Mouse (Mus musculus): ENCODE data around the gene Ccdc105. TPM values are rescaled to one million over a fixed set of nuclear protein-coding genes. Genes with fewer than 3 reads are reported as not detected.

The Ccdc105 gene
- polyA plus RNA-seq (2014; fragmentation: Illumina TruSeq; extraction: RNeasy Lipid Tissue Mini Kit (QIAGEN cat#74804); ENCODE audit: low read depth, low replicate concordance), result not detected

DNA sequence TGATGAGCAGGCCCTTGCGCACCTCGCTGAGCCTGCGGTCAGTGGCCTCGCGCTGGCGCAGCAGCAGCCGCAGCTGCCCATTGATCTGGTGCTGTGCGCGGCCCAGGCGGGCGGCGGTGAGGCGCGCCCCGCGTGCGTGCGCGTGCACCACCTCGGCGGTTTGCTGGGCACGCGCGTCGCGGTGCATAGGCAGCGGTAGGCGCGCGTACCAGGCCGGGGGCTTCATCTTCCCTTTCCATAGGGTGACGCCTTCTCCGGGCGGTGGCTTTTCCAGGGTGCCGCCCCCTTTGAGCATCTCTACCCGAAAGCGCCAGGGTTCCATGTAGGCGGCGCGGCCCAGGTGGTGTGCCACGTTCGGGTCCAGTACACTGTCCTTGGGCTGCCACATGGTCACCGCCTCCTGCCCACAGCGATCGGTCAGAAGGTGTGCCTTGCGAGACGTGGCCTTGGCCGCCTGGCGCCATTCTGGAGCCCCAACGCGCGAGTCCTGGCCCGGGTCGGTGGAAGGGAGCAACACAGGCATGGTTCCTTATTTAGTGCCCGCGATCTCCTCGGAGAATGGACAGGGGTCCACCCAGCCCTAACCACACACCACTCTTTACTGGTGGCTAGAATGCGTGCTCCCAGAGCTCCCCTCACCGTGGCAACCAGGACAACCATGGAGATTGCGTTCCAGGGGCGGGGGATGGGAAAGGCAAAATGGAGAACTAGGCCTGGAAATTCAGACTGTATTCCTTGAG, at the start of gene Ccdc105:
Gene Ccdc105, minus strand, starts transcription at position 614 of the 740 bp plus-strand sequence.

GRCm38 (mm10) chr10:78779981-78780651, 27.3 kb upstream of the Ccdc105 start, which contains the start of gene Slc1a6:
TSS of gene Slc1a6 (plus strand) at chr10:78780496.

GRCm38 (mm10) chr10:78718056-78718455, 34.8 kb downstream of the Ccdc105 start, which contains the start of gene Casp14:
TSS of gene Casp14 (minus strand) at chr10:78718294.

Other genes starting within 250 kb of the Ccdc105 start
- gene Olfr1358, start 235.6 kb downstream of the Ccdc105 start, polyA plus RNA-seq (2014; fragmentation: Illumina TruSeq; extraction: RNeasy Lipid Tissue Mini Kit (QIAGEN cat#74804); ENCODE audit: low read depth, low replicate concordance), result not detected
- gene Ilvbl, start 178.7 kb downstream of the Ccdc105 start, polyA plus RNA-seq (2014; fragmentation: Illumina TruSeq; extraction: RNeasy Lipid Tissue Mini Kit (QIAGEN cat#74804); ENCODE audit: low read depth, low replicate concordance), result 9.7 TPM
- gene Syde1, start 161.1 kb downstream of the Ccdc105 start, polyA plus RNA-seq (2014; fragmentation: Illumina TruSeq; extraction: RNeasy Lipid Tissue Mini Kit (QIAGEN cat#74804); ENCODE audit: low read depth, low replicate concordance), result 11.4 TPM
- gene Olfr1357, start 135.0 kb downstream of the Ccdc105 start, polyA plus RNA-seq (2014; fragmentation: Illumina TruSeq; extraction: RNeasy Lipid Tissue Mini Kit (QIAGEN cat#74804); ENCODE audit: low read depth, low replicate concordance), result not detected
- gene Casp14, start 34.8 kb downstream of the Ccdc105 start, polyA plus RNA-seq (2014; fragmentation: Illumina TruSeq; extraction: RNeasy Lipid Tissue Mini Kit (QIAGEN cat#74804); ENCODE audit: low read depth, low replicate concordance), result not detected
- not detected for gene Slc1a6, start 27.4 kb upstream of the Ccdc105 start, polyA plus RNA-seq (2014; fragmentation: Illumina TruSeq; extraction: RNeasy Lipid Tissue Mini Kit (QIAGEN cat#74804); ENCODE audit: low read depth, low replicate concordance)
- gene Olfr1356, start 99.1 kb upstream of the Ccdc105 start, polyA plus RNA-seq (2014; fragmentation: Illumina TruSeq; extraction: RNeasy Lipid Tissue Mini Kit (QIAGEN cat#74804); ENCODE audit: low read depth, low replicate concordance), result not detected
- not detected for gene Olfr1355, start 122.5 kb upstream of the Ccdc105 start, polyA plus RNA-seq (2014; fragmentation: Illumina TruSeq; extraction: RNeasy Lipid Tissue Mini Kit (QIAGEN cat#74804); ENCODE audit: low read depth, low replicate concordance)
- gene Olfr1354, start 160.1 kb upstream of the Ccdc105 start, polyA plus RNA-seq (2014; fragmentation: Illumina TruSeq; extraction: RNeasy Lipid Tissue Mini Kit (QIAGEN cat#74804); ENCODE audit: low read depth, low replicate concordance), result not detected
- gene Olfr8, start 197.6 kb upstream of the Ccdc105 start, polyA plus RNA-seq (2014; fragmentation: Illumina TruSeq; extraction: RNeasy Lipid Tissue Mini Kit (QIAGEN cat#74804); ENCODE audit: low read depth, low replicate concordance), result not detected
- gene Olfr1353, start 210.2 kb upstream of the Ccdc105 start, polyA plus RNA-seq (2014; fragmentation: Illumina TruSeq; extraction: RNeasy Lipid Tissue Mini Kit (QIAGEN cat#74804); ENCODE audit: low read depth, low replicate concordance), result not detected
- not detected for gene Olfr1352, start 228.0 kb upstream of the Ccdc105 start, polyA plus RNA-seq (2014; fragmentation: Illumina TruSeq; extraction: RNeasy Lipid Tissue Mini Kit (QIAGEN cat#74804); ENCODE audit: low read depth, low replicate concordance)

Data from adrenal gland, adult 10 weeks (tissue).